Mouse (Mus musculus) midbrain, embryonic 11.5 days (tissue): Measurements from ENCODE around the gene Clcnka. TPM values are rescaled to one million over a fixed set of nuclear protein-coding genes. Genes with fewer than 3 reads are reported as not detected.

Experiments
- ATAC-seq: fragments of 200-750 bp; cut with Nextera tagmentation; 2 replicates; pipeline ENCODE4 v1.8.0; 2017; ENCODE audit warnings: moderate TSS enrichment, moderate library complexity; ENCODE audit not compliant: low FRiP score
- DNase-seq: peaks from one replicate; pipeline ENCODE4 v3.0.0; 2015; ENCODE audit warnings: low spot score; ENCODE audit errors: missing footprints
- H3K27ac ChIP-seq: fragments of 300-500 bp; sonication (generic); 2 replicates; pipeline ENCODE4 v1.5.1; 2014; ENCODE audit warnings: low read depth, low read length
- H3K27me3 ChIP-seq: fragments of 300-500 bp; sonication (generic); 2 replicates; pipeline ENCODE4 v1.6.1; 2014; ENCODE audit warnings: mild to moderate bottlenecking, low read length, moderate library complexity, mixed read lengths; ENCODE audit not compliant: control insufficient read depth, insufficient read depth
- H3K36me3 ChIP-seq: fragments of 300-500 bp; sonication (generic); 2 replicates; pipeline ENCODE4 v1.6.1; 2014; ENCODE audit warnings: mild to moderate bottlenecking, low read length, moderate library complexity, mixed read lengths; ENCODE audit not compliant: control insufficient read depth, insufficient read depth
- H3K4me1 ChIP-seq: fragments of 300-500 bp; sonication (generic); 2 replicates; pipeline ENCODE4 v1.6.1; 2014; ENCODE audit warnings: low read length; ENCODE audit not compliant: control insufficient read depth, insufficient read depth
- H3K4me2 ChIP-seq: fragments of 300-500 bp; sonication (generic); 2 replicates; pipeline ENCODE4 v1.6.1; 2014; ENCODE audit warnings: mild to moderate bottlenecking, moderate library complexity
- H3K4me3 ChIP-seq: fragments of 300-500 bp; sonication (generic); 2 replicates; pipeline ENCODE4 v1.5.1; 2014; ENCODE audit warnings: low read depth, low read length
- H3K9ac ChIP-seq: fragments of 300-500 bp; sonication (generic); 2 replicates; pipeline ENCODE4 v1.6.1; 2014; ENCODE audit warnings: low read length
- H3K9me3 ChIP-seq: fragments of 300-500 bp; sonication (generic); 2 replicates; pipeline ENCODE4 v1.6.1; 2016; ENCODE audit warnings: low read length; ENCODE audit not compliant: control insufficient read depth
- WGBS: fragments of 180-500 bp; shearing (Covaris S2); extraction: QIAGEN DNeasy Blood & Tissue Kit; methylation state at CpG from one replicate; pipeline ENCODE4 v1.1.7; 2014; 5-methylcytosine and 5-hydroxymethylcytosine counted together
- microRNA-seq: library from miRNA; unstranded; fragments of <30 nt; microRNA quantifications from one replicate; pipeline ENCODE4, GENCODE M21; 2017
- polyA plus RNA-seq: library from polyadenylated mRNA; unstranded; fragments of >200 nt; fragmentation: Nextera tagmentation; extraction: Ambion mirVana; gene quantifications from 2 replicates; pipeline ENCODE4 v1.2.1, GENCODE M21; 2014

The Clcnka gene
- polyA plus RNA-seq, 1 experiment from 2014 or later, result not detected

- no peaks in the 10 kb centered on the region for H3K9me3 ChIP-seq
- no peak for DNase-seq
- no peaks in the 10 kb centered on the region for H3K36me3 ChIP-seq
- H3K9ac ChIP-seq, result 0 out of 2 replicates have a peak overlapping the region, but pooled peaks have one; percentile 43
- no peaks in the 10 kb centered on the region for H3K27me3 ChIP-seq
- peaks cover 44% of the 10 kb centered on the region for H3K4me1 ChIP-seq
- H3K4me2 ChIP-seq, result no peak overlapping the region
- no peak overlapping the region for H3K4me3 ChIP-seq
- H3K27ac ChIP-seq, result peak overlapping the region; percentile 45
- no peak; the same call in 1 of the 2 replicates for ATAC-seq
- WGBS, result 61% methylated on average over 6 of the region's 6 CpGs
Observed at GRCm38 (mm10) chr4:141336196-141336595, 62.3 kb downstream of the Clcnka start.

GRCm38 (mm10) chr4:141335263-141335796 is 63.2 kb downstream of the Clcnka start:
- peak overlapping the region; percentile 76 for H3K27ac ChIP-seq
- peak overlapping the region; percentile 37; the same call in 1 of the 2 replicates for H3K9ac ChIP-seq
- no peak overlapping the region for H3K4me3 ChIP-seq
- H3K36me3 ChIP-seq, result no peaks in the 10 kb centered on the region
- H3K4me1 ChIP-seq, result peaks cover 44% of the 10 kb centered on the region
- no peak overlapping the region for H3K4me2 ChIP-seq
- DNase-seq, result peak; percentile 98
- no peaks in the 10 kb centered on the region for H3K9me3 ChIP-seq
- peak; percentile 94 for ATAC-seq
- WGBS, result 6% methylated on average over 3 of the region's 3 CpGs
- no peaks in the 10 kb centered on the region for H3K27me3 ChIP-seq

- Histone ChIP-seq H3K36me3 (no peaks in the 10 kb centered on the region), H3K9me3 (no peaks in the 10 kb centered on the region), H3K4me1 (peaks cover 44% of the 10 kb centered on the region), H3K4me3 (no peak overlapping the region), H3K9ac (peak overlapping the region; percentile 37), H3K27ac (peak overlapping the region; percentile 76), H3K4me2 (0 out of 2 replicates have a peak overlapping the region, but pooled peaks have one; percentile 9), H3K27me3 (no peaks in the 10 kb centered on the region)
- no peak; the same call in 1 of the 2 replicates for ATAC-seq
- DNase-seq, result no peak
- whole genome bisulfite sequencing, result 31% methylated on average over 5 of the region's 5 CpGs
Observed at GRCm38 (mm10) chr4:141334695-141335094, 63.8 kb downstream of the Clcnka start.

Small RNA genes within 50 kb of the gene (microRNA-seq; reads per million reads assigned to microRNA genes)
- gene Gm25690, result not detected

Other genes with a start within 250 kb of the Clcnka start
- 5.4 TPM in 2 replicates for gene Rsg1, start 184.8 kb downstream of the Clcnka start, polyA plus RNA-seq
- gene Arhgef19, start 159.2 kb downstream of the Clcnka start, polyA plus RNA-seq, result 0.47 and 0.61 TPM in 2 replicates
- 2.2 and 2.5 TPM in 2 replicates for gene Epha2, start 97.5 kb downstream of the Clcnka start, polyA plus RNA-seq
- 2.2 and 2.9 TPM in 2 replicates for gene Fam131c, start 30.5 kb downstream of the Clcnka start, polyA plus RNA-seq
- gene Clcnkb, start 17.3 kb upstream of the Clcnka start, polyA plus RNA-seq, result not detected in 2 replicates
- not detected in 2 replicates for gene Hspb7, start 22.1 kb upstream of the Clcnka start, polyA plus RNA-seq
- not detected in 2 replicates for gene Srarp, start 37.4 kb upstream of the Clcnka start, polyA plus RNA-seq
- 37.4 and 40.6 TPM in 2 replicates for gene Zbtb17, start 45.9 kb upstream of the Clcnka start, polyA plus RNA-seq
- 15.7 and 17.1 TPM in 2 replicates for gene Spen, start 139.9 kb upstream of the Clcnka start, polyA plus RNA-seq
- 20.0 and 21.2 TPM in 2 replicates for gene Fblim1, start 207.4 kb upstream of the Clcnka start, polyA plus RNA-seq
- 0.48 and 0.59 TPM in 2 replicates for gene Tmem82, start 219.9 kb upstream of the Clcnka start, polyA plus RNA-seq
- gene Slc25a34, start 225.1 kb upstream of the Clcnka start, polyA plus RNA-seq, result not detected in 2 replicates